Mouse (Mus musculus) liver, postnatal 0 days (tissue): ENCODE measurements at regions not wholly inside any gene's neighbourhood (a gene's known extent, or its start where the extent isn't known, plus 50 kb on each side); places are given as distances from the start of the nearest gene placed in this dataset.
"Not testable (repeated sequence)": the region's sequence is repeated elsewhere in the genome, so short reads cannot be mapped to it uniquely, and the experiment has no call there.

Experiments used
- ATAC-seq: fragments of 200-750 bp; cut with Nextera tagmentation; 2 replicates; pipeline ENCODE4 v1.8.0; 2017; ENCODE audit warnings: mild to moderate bottlenecking, moderate library complexity
- DNase-seq: peaks from one replicate; pipeline ENCODE4 v3.0.0-alpha.2; 2016
- H3K27ac ChIP-seq: fragments of 300-500 bp; sonication (generic); 2 replicates; pipeline ENCODE4 v1.5.1; 2014; ENCODE audit warnings: antibody characterized with exemption, moderate library complexity, mild to moderate bottlenecking, low read depth
- H3K27me3 ChIP-seq: fragments of 300-500 bp; sonication (generic); 2 replicates; pipeline ENCODE4 v1.6.1; 2014; ENCODE audit warnings: low read length, control low read depth, mixed read lengths; ENCODE audit not compliant: insufficient read depth
- H3K36me3 ChIP-seq: fragments of 300-500 bp; sonication (generic); replicated peaks from 2 replicates; pipeline ENCODE4 v1.6.1; 2014; ENCODE audit warnings: mild to moderate bottlenecking, control low read depth, low read length, moderate library complexity, mixed read lengths; ENCODE audit not compliant: insufficient read depth
- H3K4me1 ChIP-seq: fragments of 300-500 bp; sonication (generic); 2 replicates; pipeline ENCODE4 v1.6.1; 2014; ENCODE audit warnings: antibody characterized with exemption, mild to moderate bottlenecking, control low read depth; ENCODE audit not compliant: insufficient read depth
- H3K4me2 ChIP-seq: fragments of 300-500 bp; sonication (generic); 2 replicates; pipeline ENCODE4 v1.6.1; 2014; ENCODE audit warnings: low read depth, mild to moderate bottlenecking, low read length, moderate library complexity, mixed read lengths
- H3K4me3 ChIP-seq: fragments of 300-500 bp; sonication (generic); 2 replicates; pipeline ENCODE4 v1.5.1; 2014; ENCODE audit warnings: low read depth, low read length
- H3K9ac ChIP-seq: fragments of 300-500 bp; sonication (generic); replicated peaks from 2 replicates; pipeline ENCODE4 v1.6.1; 2014; ENCODE audit warnings: mild to moderate bottlenecking, moderate library complexity
- H3K9me3 ChIP-seq: fragments of 300-500 bp; sonication (generic); 2 replicates; pipeline ENCODE4 v1.6.1; 2016; ENCODE audit warnings: mild to moderate bottlenecking, control low read depth, low read length, mixed read lengths
- CTCF ChIP-seq: sonication (generic); IDR thresholded peaks from 2 replicates; pipeline ENCODE4 v1.5.1; 2016; ENCODE audit warnings: antibody characterized with exemption, low read depth
- EP300 ChIP-seq: IDR thresholded peaks from 2 replicates; pipeline ENCODE4 v1.6.1; 2016; ENCODE audit warnings: antibody characterized with exemption, low read depth, mild to moderate bottlenecking

DNA sequence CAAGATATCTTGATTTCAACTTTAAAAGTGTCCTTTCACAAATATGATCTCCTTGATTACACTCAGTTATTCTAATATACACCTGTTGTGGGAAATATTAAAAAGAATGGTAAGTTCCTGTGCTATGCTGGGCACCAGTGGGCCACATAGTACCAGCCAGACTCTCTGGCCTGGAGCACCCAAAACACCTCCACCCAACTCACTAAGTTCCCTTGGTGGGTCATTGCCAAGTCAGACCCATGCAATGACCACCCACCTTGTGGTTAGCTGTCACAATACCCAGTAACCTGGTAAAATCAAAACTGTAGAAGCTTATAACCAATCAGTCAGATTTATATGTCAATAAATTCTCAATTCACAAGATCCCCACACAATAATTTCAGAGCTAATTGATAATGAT, 67.1 kb upstream of the Vrk2 start:
- ATAC-seq (no peak), DNase-seq (no peak)
- H3K9ac ChIP-seq = no peak overlapping the region
- TF ChIP-seq CTCF (no peak), EP300 (no peak)
- no peaks in the 10 kb centered on the region for H3K36me3 ChIP-seq
- no peaks in the 10 kb centered on the region for H3K4me1 ChIP-seq
- H3K9me3 ChIP-seq = no peaks in the 10 kb centered on the region
- H3K4me3 ChIP-seq = no peak overlapping the region
- H3K4me2 ChIP-seq = no peak overlapping the region
- no peak overlapping the region for H3K27ac ChIP-seq
- H3K27me3 ChIP-seq = no peaks in the 10 kb centered on the region

DNA sequence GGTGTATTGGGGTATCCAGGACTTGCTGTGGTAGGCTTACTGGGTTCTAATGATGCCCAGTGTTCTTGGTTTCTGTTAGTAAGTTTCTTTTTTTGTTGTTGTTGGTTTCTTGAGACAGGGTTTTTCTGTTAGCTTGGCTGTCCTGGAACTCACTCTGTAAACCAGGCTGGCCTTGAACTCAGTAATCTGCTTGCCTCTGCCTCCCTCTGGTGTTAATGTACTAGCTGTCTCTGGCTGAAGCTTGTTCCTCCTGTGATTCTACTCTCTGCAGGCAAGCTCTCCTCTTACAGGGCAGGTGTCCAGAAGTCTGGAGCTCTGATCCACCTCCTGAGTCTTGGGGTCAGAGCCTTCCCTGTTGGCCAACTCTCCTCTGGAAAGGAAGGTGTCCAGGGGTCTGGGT, 55.4 kb upstream of the Vrk2 start:
- not testable (repeated sequence) for ATAC-seq, H3K27me3 ChIP-seq, H3K9me3 ChIP-seq, H3K9ac ChIP-seq, H3K27ac ChIP-seq, H3K4me3 ChIP-seq, H3K36me3 ChIP-seq, DNase-seq, H3K4me2 ChIP-seq, H3K4me1 ChIP-seq
- TF ChIP-seq CTCF = peak; percentile 14; the same call in 1 of the 2 replicates
